Mouse (Mus musculus) forebrain, embryonic 14.5 days (tissue): Measurements from ENCODE around the gene Pde9a. TPM values are rescaled to one million over a fixed set of nuclear protein-coding genes. Genes with fewer than 3 reads are reported as not detected.
A peak's percentile ranks its signal among the peaks of the same experiment; 100 is the strongest.
"Not testable (repeated sequence)": the region's sequence is repeated elsewhere in the genome, so short reads cannot be mapped to it uniquely, and the experiment has no call there.

Experiments
- ATAC-seq: fragments of 200-750 bp; cut with Nextera tagmentation; 2 replicates; pipeline ENCODE4 v1.8.0; 2017; ENCODE audit warnings: mild to moderate bottlenecking, moderate library complexity
- DNase-seq: peaks from one replicate; pipeline ENCODE4 v3.0.0-alpha.2; 2015; ENCODE audit warnings: low spot score
- H3K27ac ChIP-seq: fragments of 300-500 bp; sonication (generic); 2 replicates; pipeline ENCODE4 v1.5.1; 2014; ENCODE audit warnings: low read depth, mild to moderate bottlenecking, control low read depth, low read length, moderate library complexity
- H3K27me3 ChIP-seq: fragments of 300-500 bp; sonication (generic); replicated peaks from 2 replicates; pipeline ENCODE4 v1.6.1; 2014; ENCODE audit warnings: low read length, control low read depth, mixed read lengths; ENCODE audit not compliant: control insufficient read depth, insufficient read depth
- H3K36me3 ChIP-seq: fragments of 300-500 bp; sonication (generic); 2 replicates; pipeline ENCODE4 v1.6.1; 2014; ENCODE audit warnings: low read length, control low read depth; ENCODE audit not compliant: control insufficient read depth, insufficient read depth
- H3K4me1 ChIP-seq: fragments of 300-500 bp; sonication (generic); 2 replicates; pipeline ENCODE4 v1.6.1; 2014; ENCODE audit warnings: antibody characterized with exemption, low read length, control low read depth; ENCODE audit not compliant: control insufficient read depth, insufficient read depth
- H3K4me2 ChIP-seq: fragments of 300-500 bp; sonication (generic); 2 replicates; pipeline ENCODE4 v1.6.1; 2014; ENCODE audit warnings: mild to moderate bottlenecking, control low read depth, low read length
- H3K4me3 ChIP-seq: fragments of 300-500 bp; sonication (generic); 2 replicates; pipeline ENCODE4 v1.5.1; 2014; ENCODE audit warnings: low read depth, low read length, control low read depth
- H3K9ac ChIP-seq: fragments of 300-500 bp; sonication (generic); 2 replicates; pipeline ENCODE4 v1.6.1; 2014; ENCODE audit warnings: mild to moderate bottlenecking, low read length, control low read depth, moderate library complexity
- H3K9me3 ChIP-seq: fragments of 300-500 bp; sonication (generic); replicated peaks from 2 replicates; pipeline ENCODE4 v1.6.1; 2016; ENCODE audit warnings: low read length, control low read depth, mixed read lengths; ENCODE audit not compliant: control insufficient read depth
- WGBS: fragments of 180-500 bp; shearing (Covaris S2); extraction: QIAGEN DNeasy Blood & Tissue Kit; methylation state at CpG from one replicate; pipeline ENCODE4 v1.1.7; 2014; 5-methylcytosine and 5-hydroxymethylcytosine counted together
- polyA plus RNA-seq: library from polyadenylated mRNA; unstranded; fragments of >200 nt; fragmentation: Nextera tagmentation; extraction: Ambion mirVana; gene quantifications from 2 replicates; pipeline ENCODE4 v1.2.1, GENCODE M21; 2014

Pde9a gene
- polyA plus RNA-seq, 1 experiment from 2014 or later = 68.5 TPM

GRCm38 (mm10) chr17:31353255-31353654, 32.8 kb upstream of the Pde9a start:
- no peak for DNase-seq

DNA sequence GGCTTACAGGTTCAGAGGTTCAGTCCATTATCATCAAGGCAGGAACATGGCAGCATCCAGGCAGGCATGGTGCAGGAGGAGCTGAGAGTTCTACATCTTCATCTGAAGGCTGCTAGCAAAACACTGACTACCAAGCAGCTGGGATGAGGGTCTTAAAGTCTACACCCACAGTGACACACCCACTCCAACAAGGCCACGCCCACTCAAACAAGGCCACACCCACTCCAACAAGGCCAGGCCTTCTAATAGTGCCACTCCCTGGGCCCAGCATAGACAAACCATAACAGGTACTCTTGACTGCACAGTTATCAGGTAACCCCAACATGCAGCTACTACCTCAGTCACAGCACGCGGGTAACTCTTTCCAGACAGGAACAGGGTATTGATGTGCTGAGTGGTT, 31.3 kb upstream of the Pde9a start:
- H3K27me3 ChIP-seq, H3K4me1 ChIP-seq, H3K9ac ChIP-seq, ATAC-seq, H3K9me3 ChIP-seq, DNase-seq, H3K4me3 ChIP-seq, H3K36me3 ChIP-seq, H3K4me2 ChIP-seq, H3K27ac ChIP-seq: not testable (repeated sequence)
- WGBS = 77% methylated on average over 3 of the region's 3 CpGs

More at GRCm38 (mm10) chr17:31353255-31353654, 32.8 kb upstream of the Pde9a start:
- H3K4me1 ChIP-seq = peaks cover 3% of the 10 kb centered on the region; the same call in 1 of the 2 replicates
- H3K36me3 ChIP-seq = no peaks in the 10 kb centered on the region
- no peak overlapping the region for H3K4me3 ChIP-seq
- no peak for ATAC-seq
- WGBS = 76% methylated on average over 2 of the region's 2 CpGs
- H3K27ac ChIP-seq = no peak overlapping the region
- H3K4me2 ChIP-seq = no peak overlapping the region
- H3K9ac ChIP-seq = no peak overlapping the region
- no peaks in the 10 kb centered on the region for H3K9me3 ChIP-seq
- H3K27me3 ChIP-seq = no peaks in the 10 kb centered on the region

GRCm38 (mm10) chr17:31355792-31356502, 30.1 kb upstream of the Pde9a start:
- no peaks in the 10 kb centered on the region for H3K9me3 ChIP-seq
- no peaks in the 10 kb centered on the region for H3K27me3 ChIP-seq
- no peak overlapping the region for H3K4me3 ChIP-seq
- H3K36me3 ChIP-seq = no peaks in the 10 kb centered on the region
- WGBS = 34% methylated on average over 8 of the region's 8 CpGs
- ATAC-seq = peak; percentile 29; the same call in 1 of the 2 replicates
- no peak for DNase-seq
- H3K9ac ChIP-seq = no peak overlapping the region
- no peak overlapping the region for H3K4me2 ChIP-seq
- no peak overlapping the region for H3K27ac ChIP-seq
- peaks cover 3% of the 10 kb centered on the region; the same call in 1 of the 2 replicates for H3K4me1 ChIP-seq

DNA sequence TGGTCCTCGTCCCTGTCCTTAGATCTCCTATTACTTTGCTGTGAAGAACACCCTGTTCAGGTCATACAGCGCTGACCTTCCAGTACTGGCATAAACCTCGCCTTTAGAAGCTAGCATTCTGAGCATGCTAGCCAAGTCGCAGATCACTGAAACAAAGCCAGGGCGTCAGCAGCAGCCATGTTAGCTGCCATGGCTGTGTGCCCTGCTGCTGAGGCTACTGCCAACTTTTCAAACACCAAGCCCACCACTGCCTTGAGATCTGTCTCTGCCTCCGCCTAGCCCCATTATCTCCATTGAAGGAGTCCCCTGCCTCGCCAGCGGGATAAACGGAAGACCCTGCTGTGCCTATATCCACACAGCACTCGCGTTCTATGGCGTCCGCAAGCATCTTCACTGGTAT, 25.4 kb upstream of the Pde9a start:
- H3K4me3 ChIP-seq = no peak overlapping the region
- H3K4me1 ChIP-seq = peaks cover 3% of the 10 kb centered on the region; the same call in 1 of the 2 replicates
- WGBS = 57% methylated on average over 13 of the region's 13 CpGs
- H3K9ac ChIP-seq = no peak overlapping the region
- DNase-seq (peak; percentile 71), ATAC-seq (no peak; the same call in 1 of the 2 replicates)
- H3K9me3 ChIP-seq = no peaks in the 10 kb centered on the region
- H3K27ac ChIP-seq = 0 out of 2 replicates have a peak overlapping the region, but pooled peaks have one; percentile 21
- no peaks in the 10 kb centered on the region for H3K27me3 ChIP-seq
- H3K36me3 ChIP-seq = no peaks in the 10 kb centered on the region
- H3K4me2 ChIP-seq = no peak overlapping the region

- WGBS = 87% methylated on average over 5 of the region's 5 CpGs
- no peak for ATAC-seq
- H3K4me3 ChIP-seq = no peak overlapping the region
Measured at GRCm38 (mm10) chr17:31365586-31366166, 20.3 kb upstream of the Pde9a start.

DNA sequence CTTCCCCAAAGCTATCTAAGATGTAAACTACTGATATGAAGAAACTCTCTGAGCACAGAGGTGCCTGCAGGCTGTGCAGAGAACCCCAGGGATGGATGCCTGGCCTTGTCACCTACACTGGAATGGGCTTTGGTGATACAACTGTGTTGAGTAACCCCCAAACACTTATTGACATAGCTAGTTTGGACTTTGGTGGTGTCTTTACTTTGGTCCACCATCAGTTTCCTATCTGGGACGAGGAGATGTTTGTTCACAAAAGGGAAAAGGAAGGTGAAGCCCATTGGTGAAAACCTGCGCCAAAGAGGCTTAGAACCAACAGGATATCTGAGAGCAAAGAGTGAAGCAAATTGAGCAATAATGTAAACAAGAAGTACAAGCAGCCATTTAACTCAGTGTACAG, 15.8 kb upstream of the Pde9a start:
- Histone ChIP-seq H3K4me3 (no peak overlapping the region), H3K27me3 (no peaks in the 10 kb centered on the region), H3K27ac (no peak overlapping the region), H3K36me3 (no peaks in the 10 kb centered on the region), H3K4me2 (no peak overlapping the region), H3K9ac (no peak overlapping the region), H3K4me1 (peaks cover 2% of the 10 kb centered on the region; the same call in 1 of the 2 replicates), H3K9me3 (no peaks in the 10 kb centered on the region)
- ATAC-seq (no peak), DNase-seq (no peak)
- WGBS = 90% methylated on average over 2 of the region's 2 CpGs

More at GRCm38 (mm10) chr17:31365586-31366166, 20.3 kb upstream of the Pde9a start:
- peak; percentile 47 for DNase-seq
- Histone ChIP-seq H3K4me2 (no peak overlapping the region), H3K27me3 (no peaks in the 10 kb centered on the region), H3K9me3 (no peaks in the 10 kb centered on the region), H3K27ac (no peak overlapping the region), H3K9ac (no peak overlapping the region), H3K4me1 (no peaks in the 10 kb centered on the region), H3K36me3 (no peaks in the 10 kb centered on the region)

- peaks cover 2% of the 10 kb centered on the region; the same call in 1 of the 2 replicates for H3K4me1 ChIP-seq
- peak; percentile 60; the same call in 1 of the 2 replicates for ATAC-seq
Measured at GRCm38 (mm10) chr17:31370931-31371330, 15.1 kb upstream of the Pde9a start.

GRCm38 (mm10) chr17:31377961-31378360, 8.0 kb upstream of the Pde9a start:
- Histone ChIP-seq H3K4me1 (no peaks in the 10 kb centered on the region), H3K27me3 (no peaks in the 10 kb centered on the region), H3K4me3 (no peak overlapping the region), H3K36me3 (no peaks in the 10 kb centered on the region), H3K27ac (no peak overlapping the region), H3K4me2 (peak overlapping the region; percentile 35), H3K9ac (peak overlapping the region; percentile 46), H3K9me3 (no peaks in the 10 kb centered on the region)
- DNase-seq (peak; percentile 90), ATAC-seq (peak; percentile 82)
- 9% methylated on average over 7 of the region's 7 CpGs for WGBS

More at GRCm38 (mm10) chr17:31370931-31371330, 15.1 kb upstream of the Pde9a start:
- Histone ChIP-seq H3K4me2 (no peak overlapping the region), H3K27me3 (no peaks in the 10 kb centered on the region), H3K27ac (no peak overlapping the region), H3K9ac (no peak overlapping the region), H3K9me3 (no peaks in the 10 kb centered on the region), H3K4me3 (no peak overlapping the region), H3K36me3 (no peaks in the 10 kb centered on the region)
- DNase-seq = peak; percentile 67

- no peaks in the 10 kb centered on the region for H3K36me3 ChIP-seq
- peak; percentile 19 for DNase-seq
- H3K4me3 ChIP-seq = no peak overlapping the region
- H3K9me3 ChIP-seq = no peaks in the 10 kb centered on the region
- peak; percentile 52 for ATAC-seq
- H3K27me3 ChIP-seq = no peaks in the 10 kb centered on the region
- H3K4me1 ChIP-seq = no peaks in the 10 kb centered on the region
- 64% methylated on average over 10 of the region's 10 CpGs for WGBS
- H3K27ac ChIP-seq = no peak overlapping the region
- peak overlapping the region; percentile 46 for H3K9ac ChIP-seq
- H3K4me2 ChIP-seq = peak overlapping the region; percentile 35
Measured at GRCm38 (mm10) chr17:31378361-31378761, 7.6 kb upstream of the Pde9a start.
